Mouse (Mus musculus): Measurements from ENCODE around the gene Rragc. TPM values are rescaled to one million over a fixed set of nuclear protein-coding genes. Genes with fewer than 3 reads are reported as not detected.

Rragc gene
- polyA plus RNA-seq, 1 experiment from 2014 or later, result 46.3 TPM

DNA sequence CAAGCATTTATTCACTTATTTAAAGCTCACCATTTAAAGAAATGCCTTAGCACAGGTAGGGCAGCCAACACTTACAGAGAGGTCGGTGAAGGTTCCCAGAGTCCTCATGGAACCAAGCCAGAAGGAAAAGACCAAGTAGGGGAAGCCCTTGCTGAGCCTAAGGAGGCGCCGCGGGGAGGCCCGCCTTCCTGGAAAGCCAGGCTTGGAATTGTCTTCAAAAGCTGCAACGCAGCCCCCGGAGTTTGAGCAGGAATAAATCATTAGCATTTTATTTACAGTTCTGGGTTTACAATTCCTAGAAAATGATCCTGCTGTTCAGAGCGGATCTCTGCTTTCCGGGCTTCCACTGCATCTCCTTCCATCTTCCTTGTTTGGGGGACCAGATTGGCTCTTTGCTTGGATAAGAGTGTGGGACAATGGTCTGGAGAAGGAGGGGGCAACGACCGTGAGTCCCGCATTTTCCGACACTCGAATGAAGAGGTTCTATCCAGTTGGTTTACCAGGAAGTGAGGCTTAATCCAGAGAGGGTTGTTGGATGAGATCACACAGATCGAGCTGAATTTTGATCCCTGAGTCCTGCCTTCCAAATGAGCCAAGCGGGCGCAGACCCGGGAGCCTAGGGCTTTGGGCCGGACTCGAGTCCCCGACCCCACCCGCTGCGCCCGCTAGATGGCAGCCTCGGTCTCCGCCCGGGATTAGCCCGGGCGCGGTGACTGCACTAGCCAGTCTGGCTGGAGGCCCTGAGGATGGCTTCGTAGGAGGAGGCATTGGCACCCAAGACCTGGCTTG lies 39.7 kb downstream of the Rragc start:
- Histone ChIP-seq H3K4me1 (peaks cover 16% of the 10 kb centered on the region; the same call in 1 of the 2 replicates), H3K36me3 (ENCODE audit: poor library complexity, severe bottlenecking) (no peaks in the 10 kb centered on the region), H3K4me3 (no peak overlapping the region), H3K9ac (peak overlapping the region; percentile 9; the same call in 1 of the 2 replicates), H3K27me3 (peaks cover 38% of the 10 kb centered on the region), H3K9me3 (replicated peaks) (no peaks in the 10 kb centered on the region), H3K4me2 (peak overlapping the region; percentile 46), H3K27ac (no peak overlapping the region)
- peak; percentile 90 for ATAC-seq
- 5% methylated on average over 31 of the region's 31 CpGs for WGBS

DNA sequence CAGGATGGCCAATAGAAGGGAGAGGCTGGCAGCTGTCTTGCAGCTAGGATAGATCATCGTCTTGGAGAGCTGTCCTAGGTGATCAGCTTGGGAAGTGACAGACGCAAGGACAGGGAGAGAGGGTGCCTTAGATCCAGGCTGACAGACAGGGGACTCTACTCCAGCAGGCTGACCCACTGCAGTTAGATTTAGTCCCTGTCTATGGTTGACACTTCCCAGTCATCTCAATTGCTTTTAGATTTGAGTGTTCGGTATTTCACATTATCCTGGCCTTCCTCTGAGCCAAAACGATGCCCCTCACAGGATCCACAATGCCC lies 40.2 kb downstream of the Rragc start:
- Histone ChIP-seq H3K4me2 (peak overlapping the region; percentile 46), H3K27ac (no peak overlapping the region), H3K4me1 (peaks cover 17% of the 10 kb centered on the region; the same call in 1 of the 2 replicates), H3K9ac (no peak overlapping the region), H3K4me3 (no peak overlapping the region), H3K36me3 (ENCODE audit: poor library complexity, severe bottlenecking) (no peaks in the 10 kb centered on the region), H3K9me3 (replicated peaks) (no peaks in the 10 kb centered on the region), H3K27me3 (peaks cover 38% of the 10 kb centered on the region)
- no peak for ATAC-seq
- 55% methylated on average over 4 of the region's 4 CpGs for WGBS

DNA sequence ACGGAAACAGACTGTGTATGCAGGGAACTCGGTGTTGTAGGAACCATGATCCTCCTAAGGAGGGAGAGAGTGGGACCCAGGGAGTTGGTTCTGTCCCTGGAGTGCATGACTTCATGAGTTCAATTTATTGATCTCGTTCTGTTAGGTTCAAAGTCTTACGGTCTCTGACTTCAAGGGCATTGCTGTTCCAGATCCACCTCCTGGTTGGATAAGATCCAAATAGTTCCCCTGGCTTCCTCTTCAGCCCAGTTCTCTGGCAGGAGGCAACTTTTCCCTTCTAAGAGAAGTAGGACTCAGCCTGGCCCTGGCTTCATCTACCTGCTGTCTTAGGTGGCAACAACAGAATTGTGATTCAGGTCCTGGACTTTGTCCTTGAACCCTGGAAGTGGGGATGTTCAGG lies 40.6 kb downstream of the Rragc start:
- Histone ChIP-seq H3K27me3 (peaks cover 38% of the 10 kb centered on the region), H3K4me2 (no peak overlapping the region), H3K4me1 (peaks cover 22% of the 10 kb centered on the region), H3K9ac (no peak overlapping the region), H3K36me3 (ENCODE audit: poor library complexity, severe bottlenecking) (no peaks in the 10 kb centered on the region), H3K27ac (no peak overlapping the region), H3K9me3 (replicated peaks) (no peaks in the 10 kb centered on the region), H3K4me3 (no peak overlapping the region)
- WGBS, result 73% methylated on average over 4 of the region's 4 CpGs
- no peak for ATAC-seq

DNA sequence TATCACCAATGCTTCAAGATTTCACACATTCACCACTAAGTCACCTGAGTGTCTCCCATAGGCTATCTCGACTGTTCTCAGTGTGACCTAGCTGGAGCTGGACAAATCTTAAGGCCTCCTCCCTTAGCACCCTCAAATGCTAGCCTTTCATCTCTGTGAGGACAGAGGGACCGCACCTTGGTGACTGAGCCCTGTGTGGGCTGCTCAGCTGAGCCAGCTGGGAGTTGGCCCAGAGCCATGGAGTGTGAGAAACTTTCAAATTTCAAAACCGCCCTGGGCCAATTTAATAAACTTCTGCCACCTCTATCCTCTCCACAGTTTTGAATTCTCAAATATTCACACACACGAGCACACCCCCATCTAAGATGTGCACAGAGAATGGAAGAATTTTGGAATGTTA lies 43.7 kb downstream of the Rragc start:
- peaks cover 24% of the 10 kb centered on the region for H3K4me1 ChIP-seq
- no peak overlapping the region for H3K4me2 ChIP-seq
- H3K9ac ChIP-seq, result no peak overlapping the region
- peaks cover 36% of the 10 kb centered on the region for H3K27me3 ChIP-seq
- H3K27ac ChIP-seq, result no peak overlapping the region
- H3K9me3 ChIP-seq (replicated peaks), result no peaks in the 10 kb centered on the region
- H3K36me3 ChIP-seq (ENCODE audit: poor library complexity, severe bottlenecking), result no peaks in the 10 kb centered on the region
- H3K4me3 ChIP-seq, result no peak overlapping the region
- no peak for ATAC-seq
- 69% methylated on average over 4 of the region's 4 CpGs for WGBS

DNA sequence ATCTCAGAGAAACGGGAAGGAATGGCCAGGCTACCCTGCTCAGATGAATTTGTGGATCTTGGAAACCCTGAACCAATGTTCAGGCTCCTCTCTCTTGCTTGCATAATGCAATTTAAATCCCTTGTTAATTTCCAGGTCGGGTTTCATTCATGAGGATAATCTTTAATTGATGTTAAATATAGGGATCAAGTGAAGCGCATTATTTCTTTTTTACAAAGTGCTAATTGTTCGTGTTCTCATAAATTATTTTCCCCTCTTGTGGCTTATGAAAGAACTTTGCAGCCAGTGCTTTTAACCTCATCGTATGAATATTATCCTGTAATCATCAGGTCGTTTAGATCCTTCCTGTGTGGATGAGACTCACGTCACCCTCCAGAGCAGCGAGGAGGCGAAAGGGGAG lies 45.5 kb downstream of the Rragc start:
- H3K4me2 ChIP-seq, result no peak overlapping the region
- H3K36me3 ChIP-seq (ENCODE audit: poor library complexity, severe bottlenecking), result no peaks in the 10 kb centered on the region
- H3K4me1 ChIP-seq, result peaks cover 15% of the 10 kb centered on the region
- no peak overlapping the region for H3K27ac ChIP-seq
- peaks cover 28% of the 10 kb centered on the region for H3K27me3 ChIP-seq
- H3K9ac ChIP-seq, result no peak overlapping the region
- H3K4me3 ChIP-seq, result no peak overlapping the region
- H3K9me3 ChIP-seq (replicated peaks), result no peaks in the 10 kb centered on the region
- no peak for ATAC-seq
- 26% methylated on average over 9 of the region's 9 CpGs for WGBS

DNA sequence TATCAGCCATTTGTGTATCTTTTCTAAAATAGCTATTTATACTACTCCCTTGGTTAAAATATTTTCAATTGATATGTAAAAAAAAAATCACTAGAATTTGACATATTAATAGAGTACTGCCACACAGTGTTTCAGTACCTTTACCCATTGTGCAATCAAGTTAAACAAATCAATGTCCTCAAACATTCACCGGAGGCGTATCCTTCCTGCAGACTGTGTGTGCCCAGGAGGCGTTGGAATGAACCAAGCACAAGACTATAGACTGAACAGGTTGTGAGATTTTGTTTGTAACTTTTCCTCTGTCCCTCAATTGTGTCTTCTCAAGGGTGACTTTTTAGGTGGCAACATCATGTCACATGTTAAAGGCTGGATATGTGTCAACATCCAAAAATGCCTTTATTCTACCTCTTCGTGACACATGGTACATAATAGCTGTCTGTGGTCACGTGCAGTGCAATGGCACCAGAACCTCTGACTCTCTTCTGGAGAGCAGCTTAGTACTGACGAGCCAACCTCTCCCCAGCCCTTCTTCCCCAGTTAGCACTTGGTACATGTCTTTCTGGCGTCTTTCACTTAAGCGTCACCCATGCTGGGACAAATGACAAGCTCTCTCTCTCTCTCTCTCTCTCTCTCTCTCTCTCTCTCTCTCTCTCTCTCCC lies 51.5 kb downstream of the Rragc start:
- H3K9ac ChIP-seq, result no peak overlapping the region
- H3K9me3 ChIP-seq (replicated peaks), result no peaks in the 10 kb centered on the region
- WGBS, result 87% methylated on average over 8 of the region's 8 CpGs
- H3K27ac ChIP-seq, result no peak overlapping the region
- no peak overlapping the region for H3K4me2 ChIP-seq
- H3K36me3 ChIP-seq (ENCODE audit: poor library complexity, severe bottlenecking), result no peaks in the 10 kb centered on the region
- peaks cover 34% of the 10 kb centered on the region for H3K27me3 ChIP-seq
- H3K4me3 ChIP-seq, result no peak overlapping the region
- no peak for ATAC-seq
- H3K4me1 ChIP-seq, result peaks cover 12% of the 10 kb centered on the region

DNA sequence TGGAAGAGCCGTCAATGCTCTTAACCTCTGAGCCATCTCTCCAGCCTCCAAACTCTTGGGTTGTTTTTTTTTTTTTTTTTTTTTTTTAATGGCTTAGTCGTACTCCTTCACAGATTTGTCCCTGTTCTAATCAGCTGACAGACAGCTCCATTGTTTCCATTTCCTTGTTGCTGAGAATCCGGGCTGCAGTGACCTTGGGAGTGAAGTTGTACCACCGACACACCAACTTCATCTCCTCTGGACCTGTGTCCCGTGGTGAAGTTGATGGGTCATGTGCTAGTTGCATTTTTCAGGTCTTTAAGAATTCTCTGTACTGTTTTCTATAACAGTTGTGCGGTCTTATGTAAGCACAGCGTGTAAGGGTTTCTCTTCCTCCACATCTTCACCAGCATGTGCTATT lies 52.2 kb downstream of the Rragc start:
- no peak for ATAC-seq

DNA sequence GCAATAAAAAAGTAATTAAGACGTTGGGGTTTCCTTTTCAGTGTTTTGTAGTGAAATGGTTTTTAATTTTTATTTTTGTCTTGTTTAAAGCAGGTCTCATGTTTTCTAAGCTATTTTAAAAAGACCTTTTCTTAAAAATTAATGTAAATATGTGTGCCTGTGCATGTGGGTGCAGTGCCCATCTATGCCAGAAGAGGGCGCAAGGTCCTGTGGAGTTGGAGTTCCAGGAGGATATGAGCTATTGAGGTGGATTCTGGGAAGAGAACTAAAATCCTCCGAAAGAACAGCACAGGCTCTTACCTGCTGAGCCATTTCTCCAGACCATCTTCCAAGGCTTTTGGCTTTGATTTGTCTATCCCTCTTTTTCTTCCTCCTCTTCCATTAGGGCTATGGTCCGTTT lies 53.8 kb downstream of the Rragc start:
- Histone ChIP-seq H3K9ac (no peak overlapping the region), H3K27me3 (peaks cover 24% of the 10 kb centered on the region), H3K4me3 (no peak overlapping the region), H3K36me3 (ENCODE audit: poor library complexity, severe bottlenecking) (no peaks in the 10 kb centered on the region), H3K27ac (no peak overlapping the region), H3K4me1 (peaks cover 12% of the 10 kb centered on the region), H3K9me3 (replicated peaks) (no peaks in the 10 kb centered on the region), H3K4me2 (no peak overlapping the region)
- 85% methylated on average over 4 of the region's 4 CpGs for WGBS
- ATAC-seq, result no peak

More for the DNA sequence above, 52.2 kb downstream of the Rragc start:
- H3K27ac ChIP-seq, result no peak overlapping the region
- H3K9me3 ChIP-seq (replicated peaks), result no peaks in the 10 kb centered on the region
- peaks cover 12% of the 10 kb centered on the region for H3K4me1 ChIP-seq
- no peak overlapping the region for H3K9ac ChIP-seq
- no peak overlapping the region for H3K4me2 ChIP-seq
- 69% methylated on average over 7 of the region's 7 CpGs for WGBS
- peaks cover 32% of the 10 kb centered on the region for H3K27me3 ChIP-seq
- no peak overlapping the region for H3K4me3 ChIP-seq
- no peaks in the 10 kb centered on the region for H3K36me3 ChIP-seq (ENCODE audit: poor library complexity, severe bottlenecking)

DNA sequence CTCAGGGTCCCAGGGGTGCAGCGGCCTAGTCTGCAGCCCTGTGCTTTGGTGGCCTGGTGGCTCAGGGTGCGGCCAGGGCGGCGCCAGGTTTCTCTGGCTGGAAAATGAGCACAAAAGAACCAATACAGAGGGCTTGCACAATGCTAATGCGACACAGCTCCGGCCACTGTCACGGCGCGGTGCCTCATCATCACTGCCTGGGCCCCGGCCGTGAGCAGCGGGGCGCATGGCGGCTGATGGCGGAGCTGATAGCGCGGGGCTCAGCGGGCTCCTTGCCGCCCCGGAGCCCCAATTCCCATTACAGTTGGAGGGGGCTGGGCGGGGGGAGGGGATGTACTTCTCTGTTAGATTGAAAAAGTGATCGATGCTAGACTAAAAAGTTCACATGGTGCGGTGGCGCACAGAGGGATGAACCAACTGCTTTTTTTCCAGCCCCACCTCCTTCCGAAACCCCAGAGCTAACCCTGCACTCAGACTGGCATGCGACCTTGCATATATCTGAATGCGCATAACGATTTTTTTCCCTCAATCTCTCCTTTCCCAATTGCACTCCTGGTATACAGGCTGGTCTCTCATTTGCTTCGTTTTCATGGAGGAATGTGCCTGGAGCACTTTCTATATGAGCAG lies 55.3 kb downstream of the Rragc start:
- H3K36me3 ChIP-seq (ENCODE audit: poor library complexity, severe bottlenecking), result no peaks in the 10 kb centered on the region
- H3K9ac ChIP-seq, result peak overlapping the region; percentile 40; the same call in 1 of the 2 replicates
- 0 out of 2 replicates have a peak, but pooled peaks have one; percentile 50 for ATAC-seq
- H3K4me1 ChIP-seq, result peaks cover 12% of the 10 kb centered on the region
- peaks cover 21% of the 10 kb centered on the region for H3K27me3 ChIP-seq
- peak overlapping the region; percentile 63 for H3K4me2 ChIP-seq
- 6% methylated on average over 29 of the region's 29 CpGs for WGBS
- no peaks in the 10 kb centered on the region for H3K9me3 ChIP-seq (replicated peaks)
- H3K4me3 ChIP-seq, result peak overlapping the region; percentile 30
- H3K27ac ChIP-seq, result no peak overlapping the region

DNA sequence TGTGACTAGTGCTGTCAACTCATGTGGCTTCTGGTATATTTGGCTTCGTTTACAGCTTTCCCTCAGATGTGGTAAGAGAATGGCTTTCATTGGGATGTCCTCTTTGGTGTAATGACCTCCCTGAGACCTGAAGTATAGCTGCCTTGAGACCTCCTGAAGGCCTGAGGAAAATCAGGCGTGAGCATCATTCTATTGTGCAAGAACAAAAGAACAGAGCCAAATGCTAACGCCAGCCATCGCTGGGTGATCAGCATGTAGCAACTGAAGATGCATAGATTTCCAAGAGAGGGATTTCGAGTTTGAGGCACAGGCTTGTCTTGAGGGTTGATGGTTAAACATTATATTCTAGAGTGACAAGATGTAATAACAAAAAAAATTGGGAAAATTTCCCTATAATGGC lies 64.9 kb downstream of the Rragc start:
- Histone ChIP-seq H3K27ac (no peak overlapping the region), H3K4me2 (no peak overlapping the region), H3K4me3 (no peak overlapping the region), H3K9me3 (replicated peaks) (no peaks in the 10 kb centered on the region), H3K4me1 (0 out of 2 replicates have a peak, but pooled peaks cover 3% of the 10 kb centered on the region), H3K36me3 (ENCODE audit: poor library complexity, severe bottlenecking) (no peaks in the 10 kb centered on the region), H3K9ac (no peak overlapping the region), H3K27me3 (no peaks in the 10 kb centered on the region)
- no peak for ATAC-seq
- 27% methylated on average over 5 of the region's 5 CpGs for WGBS
